Mouse (Mus musculus) forebrain, postnatal 0 days (tissue): ENCODE data around the gene Rps26. TPM values are rescaled to one million over a fixed set of nuclear protein-coding genes. Genes with fewer than 3 reads are reported as not detected.

Experiments
- ATAC-seq: fragments of 200-750 bp; cut with Nextera tagmentation; 2 replicates; pipeline ENCODE4 v1.8.0; 2017; ENCODE audit warnings: mild to moderate bottlenecking, moderate library complexity
- DNase-seq: peaks from one replicate; pipeline ENCODE4 v3.0.0-alpha.2; 2015
- H3K27ac ChIP-seq: fragments of 300-500 bp; sonication (generic); 2 replicates; pipeline ENCODE4 v1.5.1; 2014; ENCODE audit warnings: low read depth, mild to moderate bottlenecking, antibody characterized with exemption, low read length, moderate library complexity, mixed read lengths
- H3K27me3 ChIP-seq: fragments of 300-500 bp; sonication (generic); 2 replicates; pipeline ENCODE4 v1.6.1; 2014; ENCODE audit warnings: mild to moderate bottlenecking, low read length, mixed read lengths; ENCODE audit not compliant: insufficient read depth
- H3K36me3 ChIP-seq: fragments of 300-500 bp; sonication (generic); 2 replicates; pipeline ENCODE4 v1.6.1; 2014; ENCODE audit warnings: mild to moderate bottlenecking, moderate library complexity; ENCODE audit not compliant: insufficient read depth
- H3K4me1 ChIP-seq: fragments of 300-500 bp; sonication (generic); 2 replicates; pipeline ENCODE4 v1.6.1; 2014; ENCODE audit warnings: antibody characterized with exemption; ENCODE audit not compliant: insufficient read depth
- H3K4me2 ChIP-seq: fragments of 300-500 bp; sonication (generic); 2 replicates; pipeline ENCODE4 v1.6.1; 2014; ENCODE audit warnings: low read depth, mild to moderate bottlenecking, moderate library complexity
- H3K4me3 ChIP-seq: fragments of 300-500 bp; sonication (generic); 2 replicates; pipeline ENCODE4 v1.5.1; 2014; ENCODE audit warnings: low read depth, low read length, mixed read lengths
- H3K9ac ChIP-seq: fragments of 300-500 bp; sonication (generic); 2 replicates; pipeline ENCODE4 v1.6.1; 2014; ENCODE audit warnings: mild to moderate bottlenecking
- H3K9me3 ChIP-seq: fragments of 300-500 bp; sonication (generic); 2 replicates; pipeline ENCODE4 v1.6.1; 2016; ENCODE audit warnings: low read length
- CTCF ChIP-seq: sonication (generic); IDR thresholded peaks from 2 replicates; pipeline ENCODE4 v1.5.1; 2016; ENCODE audit warnings: antibody characterized with exemption, control low read depth, low read depth
- WGBS: fragments of 180-500 bp; shearing (Covaris S2); extraction: QIAGEN DNeasy Blood & Tissue Kit; methylation state at CpG from one replicate; pipeline ENCODE4 v1.1.7; 2014; 5-methylcytosine and 5-hydroxymethylcytosine counted together
- microRNA-seq, 2 experiments: library from miRNA; unstranded; fragments of <30 nt; microRNA quantifications; one replicate each; pipeline ENCODE4; 2016
- polyA plus RNA-seq: library from polyadenylated mRNA; unstranded; fragments of >200 nt; fragmentation: Nextera tagmentation; extraction: Ambion mirVana; gene quantifications from 2 replicates; pipeline ENCODE4 v1.2.1, GENCODE M21; 2015
- total RNA-seq: library from RNA; depleted of rRNA; stranded (reverse); fragments of >200 nt; gene quantifications from 2 replicates; pipeline ENCODE4 v1.2.3, GENCODE M21; 2014; rRNA removed

Rps26 gene
- total and polyA plus RNA-seq, 2 experiments from 2014 or later = 436 to 1,363 TPM

DNA sequence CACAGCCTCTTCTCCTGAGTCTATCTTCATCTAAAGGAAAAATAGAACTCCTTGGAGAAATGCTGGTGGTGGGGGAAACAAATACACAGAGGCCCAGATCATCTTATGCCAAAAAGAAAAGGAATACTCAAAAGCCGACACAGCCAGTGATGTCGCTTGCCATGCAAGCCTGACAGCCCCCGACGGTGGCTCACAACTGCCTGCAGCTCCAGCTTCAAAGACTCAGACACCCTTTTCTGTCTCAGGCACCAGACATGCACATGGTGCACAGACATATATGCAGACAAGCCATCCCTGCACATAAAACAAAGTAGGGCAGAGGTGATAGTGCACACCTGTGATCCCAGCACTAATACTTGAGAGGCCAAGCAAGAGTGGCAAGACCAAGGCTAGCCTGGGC lies 46.8 kb downstream of the Rps26 start:
- Histone ChIP-seq H3K27me3 (no peaks in the 10 kb centered on the region; the same call in 1 of the 2 replicates), H3K27ac (no peak overlapping the region), H3K4me2 (no peak overlapping the region), H3K9ac (no peak overlapping the region), H3K36me3 (no peaks in the 10 kb centered on the region), H3K4me3 (no peak overlapping the region), H3K9me3 (no peaks in the 10 kb centered on the region), H3K4me1 (no peaks in the 10 kb centered on the region)
- ATAC-seq (no peak), DNase-seq (no peak)
- 82% methylated on average over 4 of the region's 4 CpGs for WGBS
- TF ChIP-seq CTCF = no peak

DNA sequence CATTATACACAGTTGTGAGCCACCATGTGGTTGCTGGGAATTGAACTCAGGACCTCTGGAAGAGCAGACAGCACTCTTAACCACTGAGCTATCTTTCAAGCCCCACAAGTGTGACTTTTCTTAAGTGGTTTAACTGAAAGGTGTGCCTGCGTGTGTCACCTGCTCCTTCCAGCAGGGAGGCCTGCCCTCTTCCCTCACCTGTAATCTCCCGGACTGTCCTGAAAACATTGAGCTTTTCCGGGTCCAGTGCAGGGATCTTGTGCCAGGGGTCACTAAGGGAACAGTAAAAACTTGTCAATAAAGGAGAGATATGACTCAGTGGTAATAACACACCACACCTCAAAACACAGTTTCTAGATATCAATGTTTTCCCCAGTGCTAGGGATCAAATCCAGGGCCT lies 47.2 kb downstream of the Rps26 start:
- H3K4me2 ChIP-seq = no peak overlapping the region
- no peak for ATAC-seq
- H3K9me3 ChIP-seq = no peaks in the 10 kb centered on the region
- no peaks in the 10 kb centered on the region for H3K36me3 ChIP-seq
- H3K9ac ChIP-seq = no peak overlapping the region
- no peak overlapping the region for H3K4me3 ChIP-seq
- 87% methylated on average over 3 of the region's 3 CpGs for WGBS
- H3K27ac ChIP-seq = no peak overlapping the region
- DNase-seq = no peak
- H3K4me1 ChIP-seq = no peaks in the 10 kb centered on the region
- TF ChIP-seq CTCF = no peak
- no peaks in the 10 kb centered on the region for H3K27me3 ChIP-seq

DNA sequence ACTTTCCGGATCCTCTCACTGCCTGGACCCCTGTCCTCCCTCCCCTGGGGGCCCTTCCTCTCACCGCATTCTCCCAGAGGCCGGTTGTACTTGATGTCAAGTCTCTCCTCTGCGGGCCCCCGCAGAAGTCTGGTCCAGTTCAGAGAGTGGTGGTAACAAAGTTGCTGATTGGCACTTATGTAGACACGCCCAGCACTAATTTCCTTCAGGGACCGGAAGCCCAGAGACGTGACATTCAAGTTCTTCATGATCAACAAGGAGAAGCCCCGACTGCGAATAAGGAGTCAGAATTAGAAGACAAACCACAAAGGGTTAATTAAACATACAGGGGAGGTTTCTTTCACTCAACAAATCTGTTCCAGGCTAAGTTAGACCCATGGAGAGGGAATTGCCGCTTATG lies 48.2 kb downstream of the Rps26 start:
- DNase-seq (no peak), ATAC-seq (no peak)
- H3K9me3 ChIP-seq = no peaks in the 10 kb centered on the region
- no peak overlapping the region for H3K9ac ChIP-seq
- no peak overlapping the region for H3K4me2 ChIP-seq
- H3K36me3 ChIP-seq = no peaks in the 10 kb centered on the region
- H3K27ac ChIP-seq = no peak overlapping the region
- no peak for TF ChIP-seq CTCF
- WGBS = 76% methylated on average over 11 of the region's 11 CpGs
- H3K27me3 ChIP-seq = no peaks in the 10 kb centered on the region
- no peaks in the 10 kb centered on the region for H3K4me1 ChIP-seq
- no peak overlapping the region for H3K4me3 ChIP-seq

DNA sequence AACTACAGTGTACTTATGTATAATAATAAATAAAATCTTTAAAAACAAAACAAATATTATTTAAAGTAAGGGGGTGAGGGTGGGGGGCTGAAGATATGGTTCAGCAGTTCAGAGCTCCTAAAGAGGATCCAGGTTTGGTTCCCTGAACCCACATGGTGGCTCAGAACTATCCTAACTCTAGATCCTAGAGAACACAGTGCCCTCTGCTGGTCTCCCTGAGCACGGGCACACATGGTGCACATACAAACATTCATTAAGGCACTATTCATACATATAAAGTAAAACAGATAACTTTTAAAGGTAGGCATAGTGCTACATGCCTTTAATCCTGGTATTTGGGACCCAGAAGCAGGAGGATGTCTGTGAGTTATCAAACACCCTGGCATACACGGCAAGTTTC lies 51.5 kb downstream of the Rps26 start:
- H3K27ac ChIP-seq = no peak overlapping the region
- H3K4me3 ChIP-seq = no peak overlapping the region
- no peaks in the 10 kb centered on the region for H3K9me3 ChIP-seq
- ATAC-seq (no peak), DNase-seq (no peak)
- no peaks in the 10 kb centered on the region for H3K36me3 ChIP-seq
- peak; percentile 37 for TF ChIP-seq CTCF
- no peak overlapping the region for H3K9ac ChIP-seq
- WGBS = 90% methylated on average over 2 of the region's 2 CpGs
- no peak overlapping the region for H3K4me2 ChIP-seq
- no peaks in the 10 kb centered on the region for H3K27me3 ChIP-seq
- no peaks in the 10 kb centered on the region for H3K4me1 ChIP-seq

Small RNA genes within 50 kb of the gene (microRNA-seq; reads per million reads assigned to microRNA genes)
- 0 reads per million in 2 experiments for gene Mir6917

Other genes with a start within 250 kb of the Rps26 start
- 22.3 and 32.6 TPM in 2 replicates for gene Ankrd52, start 249.6 kb downstream of the Rps26 start, total RNA-seq
- gene Ankrd52, start 249.6 kb downstream of the Rps26 start, polyA plus RNA-seq = 4.7 and 7.7 TPM in 2 replicates
- 0.24 and 0.69 TPM in 2 replicates for gene Slc39a5, start 225.5 kb downstream of the Rps26 start, total RNA-seq
- 0.10 and 0.42 TPM in 2 replicates for gene Slc39a5, start 225.5 kb downstream of the Rps26 start, polyA plus RNA-seq
- 82.2 and 90.1 TPM in 2 replicates for gene Nabp2, start 215.3 kb downstream of the Rps26 start, total RNA-seq
- gene Nabp2, start 215.3 kb downstream of the Rps26 start, polyA plus RNA-seq = 158 and 159 TPM in 2 replicates
- gene Rnf41, start 215.1 kb downstream of the Rps26 start, total RNA-seq = 118 and 129 TPM in 2 replicates
- 95.9 and 108 TPM in 2 replicates for gene Rnf41, start 215.1 kb downstream of the Rps26 start, polyA plus RNA-seq
- 197 and 223 TPM in 2 replicates for gene Smarcc2, start 167.5 kb downstream of the Rps26 start, total RNA-seq
- 117 and 134 TPM in 2 replicates for gene Smarcc2, start 167.5 kb downstream of the Rps26 start, polyA plus RNA-seq
- 694 and 855 TPM in 2 replicates for gene Myl6, start 132.6 kb downstream of the Rps26 start, total RNA-seq
- gene Myl6, start 132.6 kb downstream of the Rps26 start, polyA plus RNA-seq = 844 and 972 TPM in 2 replicates
- gene Myl6b, start 128.1 kb downstream of the Rps26 start, total RNA-seq = 23.7 and 31.4 TPM in 2 replicates
- 4.5 and 4.8 TPM in 2 replicates for gene Myl6b, start 128.1 kb downstream of the Rps26 start, polyA plus RNA-seq
- gene Esyt1, start 100.9 kb downstream of the Rps26 start, total RNA-seq = 9.9 and 14.8 TPM in 2 replicates
- gene Esyt1, start 100.9 kb downstream of the Rps26 start, polyA plus RNA-seq = 4.4 and 5.3 TPM in 2 replicates
- 15.0 and 20.6 TPM in 2 replicates for gene Zc3h10, start 79.0 kb downstream of the Rps26 start, total RNA-seq
- 12.7 and 12.8 TPM in 2 replicates for gene Zc3h10, start 79.0 kb downstream of the Rps26 start, polyA plus RNA-seq
- 877 and 1,605 TPM in 2 replicates for gene Rpl41, start 77.4 kb downstream of the Rps26 start, total RNA-seq
- gene Rpl41, start 77.4 kb downstream of the Rps26 start, polyA plus RNA-seq = 2,439 and 3,234 TPM in 2 replicates
- 119 and 122 TPM in 2 replicates for gene Pa2g4, start 60.8 kb downstream of the Rps26 start, total RNA-seq
- 128 and 135 TPM in 2 replicates for gene Pa2g4, start 60.8 kb downstream of the Rps26 start, polyA plus RNA-seq
- 1.3 and 1.4 TPM in 2 replicates for gene Erbb3, start 37.1 kb downstream of the Rps26 start, total RNA-seq
- 0.41 and 0.68 TPM in 2 replicates for gene Erbb3, start 37.1 kb downstream of the Rps26 start, polyA plus RNA-seq
- gene Ikzf4, start 19.2 kb upstream of the Rps26 start, total RNA-seq = 8.4 and 15.6 TPM in 2 replicates
- gene Ikzf4, start 19.2 kb upstream of the Rps26 start, polyA plus RNA-seq = 6.3 and 11.3 TPM in 2 replicates
- gene Suox, start 47.3 kb upstream of the Rps26 start, total RNA-seq = 10.6 and 12.6 TPM in 2 replicates
- gene Suox, start 47.3 kb upstream of the Rps26 start, polyA plus RNA-seq = 8.4 and 10.1 TPM in 2 replicates
- 133 TPM in 2 replicates for gene Rab5b, start 69.5 kb upstream of the Rps26 start, total RNA-seq
- gene Rab5b, start 69.5 kb upstream of the Rps26 start, polyA plus RNA-seq = 104 and 118 TPM in 2 replicates
- gene Pmel, start 77.4 kb upstream of the Rps26 start, total RNA-seq = 0.85 and 1.2 TPM in 2 replicates
- gene Pmel, start 77.4 kb upstream of the Rps26 start, polyA plus RNA-seq = 0.67 and 0.86 TPM in 2 replicates
- 8.5 and 10.0 TPM in 2 replicates for gene Cdk2, start 78.3 kb upstream of the Rps26 start, total RNA-seq
- gene Cdk2, start 78.3 kb upstream of the Rps26 start, polyA plus RNA-seq = 9.9 and 10.3 TPM in 2 replicates
- gene Dgka, start 118.1 kb upstream of the Rps26 start, total RNA-seq = 5.6 and 7.2 TPM in 2 replicates
- gene Dgka, start 118.1 kb upstream of the Rps26 start, polyA plus RNA-seq = 4.3 and 4.8 TPM in 2 replicates
- gene Pym1, start 121.1 kb upstream of the Rps26 start, total RNA-seq = 67.7 and 68.4 TPM in 2 replicates
- 51.6 and 61.2 TPM in 2 replicates for gene Pym1, start 121.1 kb upstream of the Rps26 start, polyA plus RNA-seq
- 0.57 and 0.69 TPM in 2 replicates for gene Mmp19, start 164.2 kb upstream of the Rps26 start, total RNA-seq
- 0.33 and 0.36 TPM in 2 replicates for gene Mmp19, start 164.2 kb upstream of the Rps26 start, polyA plus RNA-seq
- 39.6 and 45.7 TPM in 2 replicates for gene Dnajc14, start 177.3 kb upstream of the Rps26 start, total RNA-seq
- gene Dnajc14, start 177.3 kb upstream of the Rps26 start, polyA plus RNA-seq = 30.5 and 38.2 TPM in 2 replicates
- 9.5 and 12.9 TPM in 2 replicates for gene Tmem198b, start 177.6 kb upstream of the Rps26 start, total RNA-seq
- gene Tmem198b, start 177.6 kb upstream of the Rps26 start, polyA plus RNA-seq = 12.9 and 14.6 TPM in 2 replicates
- gene Sarnp, start 190.6 kb upstream of the Rps26 start, total RNA-seq = 54.6 and 59.6 TPM in 2 replicates
- 146 and 167 TPM in 2 replicates for gene Sarnp, start 190.6 kb upstream of the Rps26 start, polyA plus RNA-seq
- 6.3 and 8.3 TPM in 2 replicates for gene Ormdl2, start 194.9 kb upstream of the Rps26 start, total RNA-seq
- 13.2 and 16.1 TPM in 2 replicates for gene Ormdl2, start 194.9 kb upstream of the Rps26 start, polyA plus RNA-seq